Mouse (Mus musculus): Measurements from ENCODE around the gene Tspo2. TPM values are rescaled to one million over a fixed set of nuclear protein-coding genes. Genes with fewer than 3 reads are reported as not detected.
"Not testable (repeated sequence)": the region's sequence is repeated elsewhere in the genome, so short reads cannot be mapped to it uniquely, and the experiment has no call there.

Tspo2 gene
- polyA plus RNA-seq, 1 experiment from 2014 or later: 3.1 TPM

GRCm38 (mm10) chr17:48484191-48484590, 32.9 kb upstream of the Tspo2 start:
- no peak for DNase-seq (ENCODE audit: low spot score)
- Histone ChIP-seq H3K36me3 (ENCODE audit: insufficient read depth, low read length) (no peaks in the 10 kb centered on the region), H3K9ac (replicated peaks; ENCODE audit: low read depth) (no peak overlapping the region), H3K9me3 (ENCODE audit: low read length) (no peaks in the 10 kb centered on the region), H3K4me3 (ENCODE audit: low read depth, low read length) (no peak overlapping the region), H3K27ac (ENCODE audit: low read length) (no peak overlapping the region), H3K4me2 (replicated peaks; ENCODE audit: low read depth, low read length) (no peak overlapping the region), H3K4me1 (ENCODE audit: insufficient read depth, low read depth, low read length) (no peaks in the 10 kb centered on the region), H3K27me3 (replicated peaks; ENCODE audit: insufficient read depth, low read length) (no peaks in the 10 kb centered on the region)
- TF ChIP-seq EP300 (IDR thresholded peaks at IDR 0.05) (no peak), CTCF (IDR thresholded peaks at IDR 0.05) (no peak)
- ATAC-seq: no peak
- 89% methylated on average over 5 of the region's 5 CpGs for WGBS

GRCm38 (mm10) chr17:48483764-48484163, 32.4 kb upstream of the Tspo2 start:
- Histone ChIP-seq H3K4me2 (replicated peaks; ENCODE audit: low read depth, low read length) (no peak overlapping the region), H3K27ac (ENCODE audit: low read length) (no peak overlapping the region), H3K9me3 (ENCODE audit: low read length) (no peaks in the 10 kb centered on the region), H3K4me3 (ENCODE audit: low read depth, low read length) (no peak overlapping the region), H3K9ac (replicated peaks; ENCODE audit: low read depth) (no peak overlapping the region), H3K36me3 (ENCODE audit: insufficient read depth, low read length) (no peaks in the 10 kb centered on the region), H3K27me3 (replicated peaks; ENCODE audit: insufficient read depth, low read length) (no peaks in the 10 kb centered on the region), H3K4me1 (ENCODE audit: insufficient read depth, low read depth, low read length) (no peaks in the 10 kb centered on the region)
- DNase-seq (ENCODE audit: low spot score) (no peak), ATAC-seq (no peak)
- 71% methylated on average over 5 of the region's 5 CpGs for WGBS
- TF ChIP-seq CTCF (IDR thresholded peaks at IDR 0.05): no peak

GRCm38 (mm10) chr17:48479952-48480351, 28.6 kb upstream of the Tspo2 start:
- H3K27ac ChIP-seq (ENCODE audit: low read length): no peak overlapping the region
- TF ChIP-seq CTCF (IDR thresholded peaks at IDR 0.05): no peak
- no peak for TF ChIP-seq EP300 (IDR thresholded peaks at IDR 0.05)
- H3K4me1 ChIP-seq (ENCODE audit: insufficient read depth, low read depth, low read length): no peaks in the 10 kb centered on the region
- 77% methylated on average over 10 of the region's 10 CpGs for WGBS
- H3K4me3 ChIP-seq (ENCODE audit: low read depth, low read length): no peak overlapping the region
- H3K36me3 ChIP-seq (ENCODE audit: insufficient read depth, low read length): no peaks in the 10 kb centered on the region
- no peaks in the 10 kb centered on the region for H3K9me3 ChIP-seq (ENCODE audit: low read length)
- DNase-seq (ENCODE audit: low spot score) (no peak), ATAC-seq (no peak)
- no peak overlapping the region for H3K9ac ChIP-seq (replicated peaks; ENCODE audit: low read depth)
- no peaks in the 10 kb centered on the region for H3K27me3 ChIP-seq (replicated peaks; ENCODE audit: insufficient read depth, low read length)
- H3K4me2 ChIP-seq (replicated peaks; ENCODE audit: low read depth, low read length): no peak overlapping the region

- H3K4me1 ChIP-seq (ENCODE audit: insufficient read depth, low read depth, low read length): no peaks in the 10 kb centered on the region
- no peaks in the 10 kb centered on the region for H3K27me3 ChIP-seq (replicated peaks; ENCODE audit: insufficient read depth, low read length)
- ATAC-seq (no peak), DNase-seq (ENCODE audit: low spot score) (no peak)
- no peak overlapping the region for H3K4me2 ChIP-seq (replicated peaks; ENCODE audit: low read depth, low read length)
- H3K9me3 ChIP-seq (ENCODE audit: low read length): no peaks in the 10 kb centered on the region
- no peaks in the 10 kb centered on the region for H3K36me3 ChIP-seq (ENCODE audit: insufficient read depth, low read length)
- H3K27ac ChIP-seq (ENCODE audit: low read length): no peak overlapping the region
- TF ChIP-seq CTCF (IDR thresholded peaks at IDR 0.05) (no peak), EP300 (IDR thresholded peaks at IDR 0.05) (no peak)
- no peak overlapping the region for H3K4me3 ChIP-seq (ENCODE audit: low read depth, low read length)
- no peak overlapping the region for H3K9ac ChIP-seq (replicated peaks; ENCODE audit: low read depth)
- 79% methylated on average over 8 of the region's 8 CpGs for WGBS
Measured at GRCm38 (mm10) chr17:48475444-48475843, 24.1 kb upstream of the Tspo2 start.

GRCm38 (mm10) chr17:48474282-48474681, 23.0 kb upstream of the Tspo2 start:
- not testable (repeated sequence) for H3K27ac ChIP-seq (ENCODE audit: low read length); DNase-seq (ENCODE audit: low spot score); H3K4me3 ChIP-seq (ENCODE audit: low read depth, low read length); H3K27me3 ChIP-seq (replicated peaks; ENCODE audit: insufficient read depth, low read length); H3K4me1 ChIP-seq (ENCODE audit: insufficient read depth, low read depth, low read length); H3K36me3 ChIP-seq (ENCODE audit: insufficient read depth, low read length); H3K9ac ChIP-seq (replicated peaks; ENCODE audit: low read depth); ATAC-seq; H3K9me3 ChIP-seq (ENCODE audit: low read length); H3K4me2 ChIP-seq (replicated peaks; ENCODE audit: low read depth, low read length)
- 80% methylated on average over 6 of the region's 6 CpGs for WGBS

- H3K9me3 ChIP-seq (ENCODE audit: low read length): no peaks in the 10 kb centered on the region
- peak overlapping the region; percentile 47 for H3K4me2 ChIP-seq (replicated peaks; ENCODE audit: low read depth, low read length)
- H3K27ac ChIP-seq (ENCODE audit: low read length): 0 out of 2 replicates have a peak overlapping the region, but pooled peaks have one; percentile 4
- H3K27me3 ChIP-seq (replicated peaks; ENCODE audit: insufficient read depth, low read length): no peaks in the 10 kb centered on the region
- H3K36me3 ChIP-seq (ENCODE audit: insufficient read depth, low read length): no peaks in the 10 kb centered on the region
- no peak overlapping the region for H3K9ac ChIP-seq (replicated peaks; ENCODE audit: low read depth)
- ATAC-seq (peak; percentile 85), DNase-seq (ENCODE audit: low spot score) (peak; percentile 64)
- TF ChIP-seq EP300 (IDR thresholded peaks at IDR 0.05) (no peak), CTCF (IDR thresholded peaks at IDR 0.05) (peak; percentile 96)
- 8% methylated on average over 22 of the region's 22 CpGs for WGBS
- no peaks in the 10 kb centered on the region for H3K4me1 ChIP-seq (ENCODE audit: insufficient read depth, low read depth, low read length)
- no peak overlapping the region for H3K4me3 ChIP-seq (ENCODE audit: low read depth, low read length)
Measured at GRCm38 (mm10) chr17:48467395-48468231, 16.3 kb upstream of the Tspo2 start.

Measured in lung, postnatal 0 days (tissue).